ENCODE assay signal across 35 mouse cellular contexts in genomic region chr14:81456396-81456795, GRCm38 (mm10).
"Had no signal": no experiment of that assay in that cellular context is flagged by ENCODE, and none has a peak within 500 bp of the region (broad histone marks: within the 10 kb centered on the region; RNA-seq: fewer than 3 reads in every experiment).

No protein-coding gene starts in this region.

- H3K27me3 ChIP-seq: heart, embryonic 12.5 days; heart, embryonic 13.5 days; heart, embryonic 15.5 days; hindbrain, embryonic 12.5 days; hindbrain, embryonic 13.5 days; hindbrain, embryonic 15.5 days; intestine, embryonic 15.5 days; kidney, embryonic 15.5 days had no signal

- H3K27ac ChIP-seq: heart, adult 2 months; heart, embryonic 10.5 days; heart, embryonic 13.5 days; heart, embryonic 15.5 days; hindbrain, embryonic 10.5 days; hindbrain, embryonic 12.5 days; hindbrain, embryonic 13.5 days; hindbrain, embryonic 14.5 days; hindbrain, embryonic 15.5 days; hindbrain, postnatal 0 days; intestine, embryonic 15.5 days; kidney, embryonic 15.5 days; kidney, postnatal 0 days; layer of hippocampus, adult 2 months had no signal

- DNase-seq: heart, adult 2 months; heart, postnatal 10 days; heart, postnatal 14 days; heart, postnatal 36 days; heart, postnatal 4 days; kidney, adult 11 months; kidney, adult 18-20 months; kidney, adult 2 months; kidney, adult 8-10 months; kidney, adult 9 months; kidney, postnatal 10 days; kidney, postnatal 14 days; kidney, postnatal 25 days; kidney, postnatal 36 days; kidney, postnatal 4 days; layer of hippocampus, adult 9-11 months had no signal

- ATAC-seq: hindbrain, embryonic 16.5 days; hindbrain, postnatal 0 days; inflammation-experienced regulatory T-cells, adult 6 months; intestine, embryonic 15.5 days; intestine, embryonic 16.5 days; intestine, postnatal 0 days had no signal

- H3K4me1 ChIP-seq: heart, embryonic 10.5 days; heart, embryonic 12.5 days; heart, embryonic 13.5 days; heart, embryonic 15.5 days; hindbrain, embryonic 10.5 days; hindbrain, embryonic 12.5 days; hindbrain, embryonic 13.5 days; hindbrain, embryonic 15.5 days; intestine, embryonic 15.5 days; kidney, embryonic 15.5 days had no signal

- H3K4me3 ChIP-seq: heart, adult 2 months; heart, embryonic 10.5 days; heart, embryonic 12.5 days; heart, embryonic 13.5 days; heart, embryonic 15.5 days; hindbrain, embryonic 10.5 days; hindbrain, embryonic 12.5 days; hindbrain, embryonic 13.5 days; hindbrain, embryonic 15.5 days; intestine, embryonic 15.5 days; kidney, embryonic 15.5 days; layer of hippocampus, adult 2 months had no signal

- H3K9me3 ChIP-seq: heart, embryonic 10.5 days; heart, embryonic 12.5 days; heart, embryonic 13.5 days; heart, embryonic 15.5 days; hindbrain, embryonic 10.5 days; hindbrain, embryonic 12.5 days; hindbrain, embryonic 13.5 days; hindbrain, embryonic 15.5 days; intestine, embryonic 15.5 days; kidney, embryonic 15.5 days had no signal

- H3K36me3 ChIP-seq: heart, embryonic 10.5 days; heart, embryonic 12.5 days; heart, embryonic 13.5 days; heart, embryonic 15.5 days; hindbrain, embryonic 10.5 days; hindbrain, embryonic 12.5 days; hindbrain, embryonic 13.5 days; hindbrain, embryonic 15.5 days; intestine, embryonic 15.5 days; kidney, embryonic 15.5 days had no signal

- H3K9ac ChIP-seq: heart, embryonic 12.5 days; heart, embryonic 13.5 days; heart, embryonic 15.5 days; hindbrain, embryonic 12.5 days; hindbrain, embryonic 13.5 days; hindbrain, embryonic 14.5 days; hindbrain, embryonic 15.5 days; intestine, embryonic 15.5 days; kidney, embryonic 15.5 days had no signal

- H3K4me2 ChIP-seq: heart, embryonic 11.5 days; heart, embryonic 12.5 days; heart, embryonic 13.5 days; heart, embryonic 15.5 days; hindbrain, embryonic 12.5 days; hindbrain, embryonic 13.5 days; hindbrain, embryonic 14.5 days; hindbrain, embryonic 15.5 days; intestine, embryonic 15.5 days; kidney, embryonic 15.5 days had no signal
